Mouse (Mus musculus) intestine, postnatal 0 days (tissue): ENCODE measurements around the gene Prcp. TPM values are rescaled to one million over a fixed set of nuclear protein-coding genes. Genes with fewer than 3 reads are reported as not detected.

Experiments
- ATAC-seq: fragments of 200-750 bp; cut with Nextera tagmentation; 2 replicates; pipeline ENCODE4 v1.8.0; 2017; ENCODE audit warnings: mild to moderate bottlenecking, moderate TSS enrichment, moderate library complexity
- H3K27ac ChIP-seq: fragments of 300-500 bp; sonication (generic); 2 replicates; pipeline ENCODE4 v1.5.1; 2014; ENCODE audit warnings: mild to moderate bottlenecking, low read depth, low read length, moderate library complexity
- H3K27me3 ChIP-seq: fragments of 300-500 bp; sonication (generic); replicated peaks from 2 replicates; pipeline ENCODE4 v1.6.1; 2014; ENCODE audit warnings: low read length, mixed read lengths; ENCODE audit not compliant: control insufficient read depth, insufficient read depth
- H3K36me3 ChIP-seq: fragments of 300-500 bp; sonication (generic); 2 replicates; pipeline ENCODE4 v1.6.1; 2014; ENCODE audit warnings: mild to moderate bottlenecking, moderate library complexity; ENCODE audit not compliant: control insufficient read depth, insufficient read depth
- H3K4me1 ChIP-seq: fragments of 300-500 bp; sonication (generic); replicated peaks from 2 replicates; pipeline ENCODE4 v1.6.1; 2014; ENCODE audit warnings: antibody characterized with exemption, low read length, mixed read lengths; ENCODE audit not compliant: control insufficient read depth, insufficient read depth
- H3K4me2 ChIP-seq: fragments of 300-500 bp; sonication (generic); replicated peaks from 2 replicates; pipeline ENCODE4 v1.6.1; 2014; ENCODE audit warnings: low read depth, mild to moderate bottlenecking, moderate library complexity
- H3K4me3 ChIP-seq: fragments of 300-500 bp; sonication (generic); 2 replicates; pipeline ENCODE4 v1.5.1; 2014; ENCODE audit warnings: low read depth, low read length
- H3K9ac ChIP-seq: fragments of 300-500 bp; sonication (generic); 2 replicates; pipeline ENCODE4 v1.6.1; 2014; ENCODE audit warnings: mild to moderate bottlenecking, low read depth, low read length
- H3K9me3 ChIP-seq: fragments of 300-500 bp; sonication (generic); 2 replicates; pipeline ENCODE4 v1.6.1; 2016; ENCODE audit warnings: mixed run types; ENCODE audit not compliant: control insufficient read depth
- CTCF ChIP-seq: sonication (generic); IDR thresholded peaks from 2 replicates; pipeline ENCODE4 v1.5.1; 2016; ENCODE audit warnings: low read depth, mild to moderate bottlenecking, control low read depth, antibody characterized with exemption, moderate library complexity
- WGBS: fragments of 180-500 bp; shearing (Covaris S2); extraction: QIAGEN DNeasy Blood & Tissue Kit; methylation state at CpG from one replicate; pipeline ENCODE4 v1.1.7; 2014; 5-methylcytosine and 5-hydroxymethylcytosine counted together
- polyA plus RNA-seq: library from polyadenylated mRNA; unstranded; fragments of >200 nt; fragmentation: Nextera tagmentation; extraction: Ambion mirVana; gene quantifications from 2 replicates; pipeline ENCODE4 v1.2.1, GENCODE M21; 2015

Gene Prcp
- polyA plus RNA-seq, 1 experiment from 2014 or later: 25.4 TPM

DNA sequence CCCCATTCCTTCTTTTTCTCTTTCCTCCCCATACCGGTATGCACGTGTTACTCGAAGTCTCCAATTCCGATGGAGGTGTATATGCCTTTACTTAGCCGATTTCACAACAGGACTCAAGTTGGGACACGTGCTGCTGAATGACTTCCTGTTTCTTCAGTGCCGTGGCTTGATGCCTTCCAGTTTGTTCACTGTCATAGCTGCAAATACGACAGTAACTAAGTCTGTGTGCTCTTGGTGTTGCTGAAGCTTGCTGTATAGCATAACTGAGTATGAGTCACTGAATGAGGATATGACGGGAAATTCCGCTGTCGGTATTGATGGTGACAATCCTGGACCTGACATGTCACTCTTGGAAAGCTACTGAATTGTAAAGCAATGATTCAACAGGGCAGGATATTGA is 37.0 kb upstream of the Prcp start:
- TF ChIP-seq CTCF: no peak
- no peak overlapping the region for H3K4me2 ChIP-seq
- H3K27ac ChIP-seq: no peak overlapping the region
- no peaks in the 10 kb centered on the region for H3K9me3 ChIP-seq
- H3K4me1 ChIP-seq: no peaks in the 10 kb centered on the region
- peaks cover 10% of the 10 kb centered on the region; the same call in 1 of the 2 replicates for H3K36me3 ChIP-seq
- peak; percentile 29 for ATAC-seq
- no peak overlapping the region for H3K9ac ChIP-seq
- no peak overlapping the region for H3K4me3 ChIP-seq
- H3K27me3 ChIP-seq: no peaks in the 10 kb centered on the region
- 77% methylated on average over 11 of the region's 11 CpGs for WGBS

DNA sequence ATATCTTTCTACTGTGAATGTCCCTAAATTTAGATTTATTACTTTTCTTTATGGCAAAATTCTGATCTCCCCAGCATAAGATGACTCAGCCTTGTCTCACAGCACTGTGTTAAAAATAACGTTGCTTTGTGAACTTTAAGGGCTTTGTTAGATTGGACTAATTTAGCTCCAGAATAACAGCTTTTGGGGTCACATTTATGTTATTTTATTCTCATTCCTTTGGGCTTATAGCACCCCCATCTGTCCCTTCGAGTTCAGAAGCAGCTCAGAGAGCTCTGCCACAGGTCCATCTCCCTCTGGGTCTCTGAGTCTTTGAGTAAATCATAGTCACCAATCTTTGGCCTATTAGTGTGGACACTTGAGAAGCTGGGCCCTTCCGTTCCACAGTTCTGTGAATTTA is 36.4 kb upstream of the Prcp start:
- WGBS: 57% methylated on average over 3 of the region's 3 CpGs
- TF ChIP-seq CTCF: peak; percentile 21; the same call in 1 of the 2 replicates
- Histone ChIP-seq H3K27me3 (no peaks in the 10 kb centered on the region), H3K4me3 (no peak overlapping the region), H3K27ac (no peak overlapping the region), H3K4me2 (no peak overlapping the region), H3K36me3 (peaks cover 4% of the 10 kb centered on the region; the same call in 1 of the 2 replicates), H3K4me1 (no peaks in the 10 kb centered on the region), H3K9me3 (no peaks in the 10 kb centered on the region), H3K9ac (no peak overlapping the region)
- no peak for ATAC-seq

GRCm38 (mm10) chr7:92842254-92842653 is 32.0 kb upstream of the Prcp start:
- Histone ChIP-seq H3K27me3 (no peaks in the 10 kb centered on the region), H3K4me2 (no peak overlapping the region), H3K4me3 (no peak overlapping the region), H3K9me3 (no peaks in the 10 kb centered on the region), H3K9ac (no peak overlapping the region), H3K36me3 (no peaks in the 10 kb centered on the region), H3K4me1 (no peaks in the 10 kb centered on the region), H3K27ac (no peak overlapping the region)
- ATAC-seq: no peak
- no peak for TF ChIP-seq CTCF
- 56% methylated on average over 2 of the region's 2 CpGs for WGBS

- Histone ChIP-seq H3K27me3 (no peaks in the 10 kb centered on the region), H3K27ac (no peak overlapping the region), H3K4me1 (no peaks in the 10 kb centered on the region), H3K4me2 (no peak overlapping the region), H3K36me3 (no peaks in the 10 kb centered on the region), H3K9me3 (no peaks in the 10 kb centered on the region), H3K4me3 (no peak overlapping the region), H3K9ac (no peak overlapping the region)
- ATAC-seq: no peak
- 81% methylated on average over 3 of the region's 3 CpGs for WGBS
- no peak for TF ChIP-seq CTCF
These were observed 26.0 kb upstream of the Prcp start for GRCm38 (mm10) chr7:92848246-92848645.

- Histone ChIP-seq H3K9me3 (no peaks in the 10 kb centered on the region), H3K27ac (no peak overlapping the region)
- 25% methylated on average over 2 of the region's 2 CpGs for WGBS
These were observed 7.7 kb upstream of the Prcp start for GRCm38 (mm10) chr7:92866526-92866925.

DNA sequence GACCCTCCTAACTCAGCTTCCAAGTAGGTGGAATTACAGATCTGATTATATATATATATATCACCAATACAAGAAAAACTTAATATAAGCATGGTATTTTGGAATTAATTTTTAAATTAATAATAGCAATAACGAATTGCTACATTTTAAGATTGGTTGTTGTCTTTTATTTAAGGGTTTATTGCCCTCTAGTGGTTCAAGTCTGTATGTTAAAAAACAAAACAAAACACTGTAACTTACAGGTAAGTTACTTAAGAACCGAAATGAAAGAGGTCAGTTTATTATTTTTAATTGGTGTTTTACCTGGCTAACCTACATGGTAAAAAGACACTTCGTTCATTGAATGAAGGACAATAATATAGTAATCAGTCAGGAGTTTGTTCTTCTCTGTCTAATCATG is 4.1 kb upstream of the Prcp start:
- Histone ChIP-seq H3K4me2 (no peak overlapping the region), H3K36me3 (no peaks in the 10 kb centered on the region), H3K27ac (no peak overlapping the region), H3K9ac (no peak overlapping the region), H3K4me1 (no peaks in the 10 kb centered on the region), H3K4me3 (no peak overlapping the region), H3K27me3 (no peaks in the 10 kb centered on the region), H3K9me3 (no peaks in the 10 kb centered on the region)
- no peak for ATAC-seq
- TF ChIP-seq CTCF: peak; percentile 53
- WGBS: 66% methylated on average over 3 of the region's 3 CpGs

More at GRCm38 (mm10) chr7:92866526-92866925, 7.7 kb upstream of the Prcp start:
- ATAC-seq: no peak
- no peak overlapping the region for H3K9ac ChIP-seq
- no peaks in the 10 kb centered on the region for H3K36me3 ChIP-seq
- peak; percentile 87 for TF ChIP-seq CTCF
- H3K4me3 ChIP-seq: no peak overlapping the region
- no peaks in the 10 kb centered on the region for H3K4me1 ChIP-seq
- H3K4me2 ChIP-seq: no peak overlapping the region
- H3K27me3 ChIP-seq: no peaks in the 10 kb centered on the region

GRCm38 (mm10) chr7:92871596-92871995 is 2.7 kb upstream of the Prcp start:
- no peak for TF ChIP-seq CTCF
- Histone ChIP-seq H3K27me3 (no peaks in the 10 kb centered on the region), H3K4me3 (no peak overlapping the region), H3K4me2 (no peak overlapping the region), H3K9ac (no peak overlapping the region), H3K4me1 (0 out of 2 replicates have a peak, but pooled peaks cover 4% of the 10 kb centered on the region), H3K36me3 (no peaks in the 10 kb centered on the region), H3K27ac (no peak overlapping the region), H3K9me3 (no peaks in the 10 kb centered on the region)
- 82% methylated on average over 4 of the region's 4 CpGs for WGBS
- no peak for ATAC-seq
